Mouse (Mus musculus) embryo, embryonic 11.5 days (tissue): ENCODE data around the gene Pcbd2.
"Not testable (repeated sequence)": the region's sequence is repeated elsewhere in the genome, so short reads cannot be mapped to it uniquely, and the experiment has no call there.

ENCODE experiments used
- DNase-seq: peaks from one replicate; pipeline ENCODE4 v3.0.0-alpha.2; 2012; ENCODE audit warnings: low read depth, low spot score

Gene Pcbd2

GRCm38 (mm10) chr13:55727120-55727838, at the start of gene Pcbd2:
TSS of gene Pcbd2 (plus strand) at chr13:55727368.
- peak; percentile 67 for DNase-seq

- DNase-seq: no peak
Observed at GRCm38 (mm10) chr13:55682201-55682600, 45.0 kb upstream of the Pcbd2 start.

- DNase-seq: no peak
Observed at GRCm38 (mm10) chr13:55683581-55683980, 43.6 kb upstream of the Pcbd2 start.

- DNase-seq: no peak
Observed at GRCm38 (mm10) chr13:55686107-55686633, 41.0 kb upstream of the Pcbd2 start.

- DNase-seq: peak; percentile 37
Observed at GRCm38 (mm10) chr13:55687927-55688602, 39.1 kb upstream of the Pcbd2 start.

- DNase-seq: peak; percentile 93
Observed at GRCm38 (mm10) chr13:55692535-55693242, 34.5 kb upstream of the Pcbd2 start, which contains the start of gene B230219D22Rik. TSS of gene B230219D22Rik (plus strand) at chr13:55693124.

- no peak for DNase-seq
Observed at GRCm38 (mm10) chr13:55693243-55693721, 33.9 kb upstream of the Pcbd2 start.

GRCm38 (mm10) chr13:55694110-55694509, 33.1 kb upstream of the Pcbd2 start:
- DNase-seq: no peak

GRCm38 (mm10) chr13:55695989-55696388, 31.2 kb upstream of the Pcbd2 start:
- DNase-seq: not testable (repeated sequence)

GRCm38 (mm10) chr13:55704301-55704700, 22.9 kb upstream of the Pcbd2 start:
- DNase-seq: no peak

- DNase-seq: no peak
Observed at GRCm38 (mm10) chr13:55712846-55713245, 14.3 kb upstream of the Pcbd2 start.

- DNase-seq: peak; percentile 81
Observed at GRCm38 (mm10) chr13:55714501-55715166, 12.5 kb upstream of the Pcbd2 start, which contains the start of gene Txndc15. TSS of gene Txndc15 (plus strand) at chr13:55714650.

- DNase-seq: no peak
Observed at GRCm38 (mm10) chr13:55715167-55715512, 12.0 kb upstream of the Pcbd2 start.

GRCm38 (mm10) chr13:55715908-55716510, 11.2 kb upstream of the Pcbd2 start:
- DNase-seq: no peak

GRCm38 (mm10) chr13:55721516-55721915, 5.7 kb upstream of the Pcbd2 start:
- DNase-seq: no peak

GRCm38 (mm10) chr13:55721995-55722394, 5.2 kb upstream of the Pcbd2 start:
- DNase-seq: no peak

- no peak for DNase-seq
Observed at GRCm38 (mm10) chr13:55726598-55727119, 509 bp upstream of the Pcbd2 start.

- peak; percentile 61 for DNase-seq
Observed at GRCm38 (mm10) chr13:55727839-55728238, 671 bp downstream of the Pcbd2 start.

- no peak for DNase-seq
Observed at GRCm38 (mm10) chr13:55730716-55731115, 3.5 kb downstream of the Pcbd2 start.

GRCm38 (mm10) chr13:55732121-55732520, 5.0 kb downstream of the Pcbd2 start:
- no peak for DNase-seq
